Mouse (Mus musculus) frontal cortex, postnatal 14 days (tissue): ENCODE measurements around the gene Sln.

Experiments
- DNase-seq, 2 experiments: peaks; one replicate each; pipeline ENCODE4 v3.0.0; 2022; ENCODE audit warnings: low spot score in 2 of 2

Sln gene

GRCm38 (mm10) chr9:53849864-53850263, at the start of gene Sln:
Gene Sln, plus strand, starts transcription at chr9:53850164.
- no peak for DNase-seq

GRCm38 (mm10) chr9:53802921-53803320, 47.0 kb upstream of the Sln start:
- DNase-seq = no peak

DNA sequence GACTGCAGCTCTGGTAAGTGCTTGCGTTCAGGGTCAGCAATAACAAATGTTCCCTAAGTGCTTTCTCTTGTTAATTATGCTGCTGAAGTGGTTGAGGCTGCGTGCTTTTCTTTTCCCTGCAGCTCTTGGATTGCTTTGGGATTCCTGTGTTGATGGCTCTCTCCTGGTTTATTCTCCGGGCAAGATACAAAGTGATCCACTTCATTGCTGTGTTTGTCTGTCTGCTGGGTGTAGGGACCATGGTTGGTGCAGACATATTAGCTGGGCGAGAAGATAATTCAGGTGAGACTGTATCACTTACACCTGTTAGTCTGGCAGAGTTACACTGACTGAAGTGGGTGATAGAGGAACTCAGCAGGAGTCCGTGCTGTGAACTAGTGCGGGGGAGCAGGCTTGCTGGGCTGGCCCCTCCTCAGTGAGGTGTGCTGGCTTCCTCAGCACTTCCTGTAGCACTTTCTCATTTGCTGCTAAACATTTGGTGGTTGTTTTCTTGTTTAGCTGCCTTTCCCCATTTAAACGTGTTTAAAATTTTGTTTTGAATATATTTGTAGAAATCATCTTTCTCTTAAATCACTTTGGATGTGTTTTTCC, 43.4 kb upstream of the Sln start:
- no peak for DNase-seq

DNA sequence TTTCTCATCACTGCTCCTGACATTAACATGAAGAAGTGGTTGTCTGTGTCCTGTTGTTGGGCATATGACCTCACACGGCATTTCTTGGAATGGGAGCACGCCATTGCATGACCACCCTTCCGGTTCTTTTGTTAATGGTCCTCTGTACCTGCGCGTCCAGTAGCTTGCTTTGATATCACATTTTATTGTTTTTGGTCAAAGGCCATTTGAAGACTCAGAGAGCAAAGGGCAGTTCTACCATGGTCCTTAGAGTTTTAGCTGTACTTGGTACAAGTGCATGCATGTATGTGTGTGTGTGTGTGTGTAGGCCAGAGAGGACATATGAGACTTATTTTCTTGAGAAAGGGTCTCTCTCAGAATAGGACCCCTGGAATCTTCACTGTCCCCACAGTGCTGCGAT, 36.5 kb upstream of the Sln start:
- DNase-seq = no peak

DNA sequence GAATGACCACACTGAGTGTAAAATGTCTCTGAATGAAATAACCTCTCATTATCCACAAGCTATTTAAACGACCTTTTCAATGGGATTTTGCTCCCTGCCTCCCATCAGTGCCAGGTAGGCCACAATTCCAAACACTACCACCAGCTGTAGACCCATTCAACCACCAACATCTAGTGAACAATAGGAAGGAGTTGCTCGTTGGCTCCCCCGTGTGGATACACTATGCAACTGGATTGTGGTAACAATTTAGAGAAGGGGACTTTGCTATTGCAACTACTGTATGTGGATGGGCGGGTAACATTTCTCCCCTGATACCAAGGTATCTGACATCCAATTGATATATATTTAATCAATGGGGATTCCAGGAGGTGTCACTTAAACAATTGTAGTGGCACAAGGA, 31.2 kb upstream of the Sln start:
- peak in 1 of 2 experiments; percentile 44 for DNase-seq

DNA sequence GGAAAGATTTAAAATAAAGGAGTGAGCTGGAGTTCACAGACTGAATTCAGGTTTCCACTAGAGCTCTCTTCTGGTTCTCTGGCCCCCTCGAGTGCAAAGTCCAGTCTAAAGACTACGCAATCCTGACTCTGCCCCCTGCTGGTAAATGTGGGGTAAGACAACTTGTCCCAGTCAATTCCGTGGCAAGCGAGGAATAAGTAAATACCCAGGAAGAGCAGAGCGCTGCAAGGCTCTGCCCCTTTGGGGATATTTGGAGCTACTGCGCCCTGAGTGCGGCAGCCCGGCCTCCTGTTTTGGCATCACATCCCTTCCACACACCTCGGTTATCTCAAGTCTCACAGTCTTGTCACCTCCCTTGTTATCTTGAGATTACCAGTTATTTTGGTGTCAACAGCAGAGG, 24.6 kb upstream of the Sln start:
- no peak for DNase-seq

DNA sequence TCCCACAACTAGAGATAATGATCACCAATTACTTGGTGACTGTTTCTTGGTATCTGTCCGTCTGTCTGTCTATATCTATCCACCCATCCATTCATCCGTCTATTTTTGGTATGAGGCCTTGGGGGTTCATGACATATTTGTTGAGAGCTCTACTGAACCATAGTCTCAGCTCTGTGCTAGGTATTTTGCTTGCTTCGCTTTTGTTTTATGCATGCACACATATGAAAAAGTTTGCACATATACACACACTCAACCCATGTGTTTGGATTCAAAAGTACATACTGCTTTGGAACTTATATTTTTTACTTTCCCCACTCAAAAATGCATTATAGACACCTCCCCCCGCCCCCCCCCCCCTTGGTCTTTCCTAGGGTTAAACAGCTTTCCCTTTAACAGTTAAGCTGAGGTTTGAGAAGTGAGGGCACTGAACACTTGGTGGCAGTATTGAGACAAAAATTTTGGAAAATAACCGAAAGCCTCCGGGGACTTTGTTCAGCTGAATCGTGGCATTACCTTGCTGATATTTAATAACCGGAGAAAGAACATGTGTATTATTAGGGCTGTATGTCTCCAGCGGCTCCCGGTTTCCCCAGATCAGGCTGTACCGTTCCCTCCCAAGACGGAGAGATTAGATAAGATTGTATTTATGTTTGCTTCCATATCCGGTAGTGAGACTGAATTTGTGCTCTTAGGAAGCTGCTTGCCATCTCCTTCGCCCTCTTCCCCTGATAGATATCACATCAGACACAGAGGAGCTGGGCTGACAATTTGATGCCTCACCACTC, 20.7 kb upstream of the Sln start:
- DNase-seq = peak in 1 of 2 experiments; percentile 52

DNA sequence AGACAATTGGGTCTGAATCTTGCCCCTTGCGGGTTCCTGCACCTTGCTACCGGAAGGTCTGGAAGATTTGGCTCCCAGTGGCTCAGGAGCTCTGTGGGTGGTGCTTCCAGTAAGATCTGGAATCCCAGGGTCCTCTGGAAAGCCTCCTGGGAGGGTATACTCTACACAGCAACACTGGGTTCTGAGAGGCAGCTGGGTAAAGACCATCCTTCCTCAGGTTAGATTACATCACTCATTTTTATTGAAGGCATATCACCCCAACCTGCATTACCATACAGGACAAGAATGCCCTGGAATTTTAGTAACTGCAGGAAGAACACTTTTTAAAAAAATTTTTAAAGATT, 20.1 kb upstream of the Sln start:
- DNase-seq = peak in 1 of 2 experiments; percentile 17

DNA sequence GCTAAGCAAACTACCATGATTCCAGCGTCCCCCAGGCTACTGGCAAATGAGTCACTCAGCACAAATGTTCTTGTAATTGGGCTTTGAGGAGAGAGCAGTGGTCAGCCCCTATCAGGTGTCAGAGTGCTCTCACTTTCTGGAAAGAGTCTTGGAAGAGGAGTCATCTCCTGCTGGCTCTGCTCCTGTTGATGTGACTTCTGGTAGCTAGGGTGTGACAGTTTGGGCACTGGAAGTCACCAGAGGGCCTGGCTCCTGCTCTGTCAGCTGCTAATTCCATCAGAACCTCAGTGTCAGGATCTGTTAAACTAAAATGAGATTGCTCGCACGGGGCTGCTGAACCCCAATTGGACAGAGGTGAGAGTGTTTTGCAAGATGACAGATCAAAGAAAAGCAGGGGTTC, 14.9 kb upstream of the Sln start:
- no peak for DNase-seq

GRCm38 (mm10) chr9:53835976-53836375, 14.0 kb upstream of the Sln start:
- DNase-seq = no peak

DNA sequence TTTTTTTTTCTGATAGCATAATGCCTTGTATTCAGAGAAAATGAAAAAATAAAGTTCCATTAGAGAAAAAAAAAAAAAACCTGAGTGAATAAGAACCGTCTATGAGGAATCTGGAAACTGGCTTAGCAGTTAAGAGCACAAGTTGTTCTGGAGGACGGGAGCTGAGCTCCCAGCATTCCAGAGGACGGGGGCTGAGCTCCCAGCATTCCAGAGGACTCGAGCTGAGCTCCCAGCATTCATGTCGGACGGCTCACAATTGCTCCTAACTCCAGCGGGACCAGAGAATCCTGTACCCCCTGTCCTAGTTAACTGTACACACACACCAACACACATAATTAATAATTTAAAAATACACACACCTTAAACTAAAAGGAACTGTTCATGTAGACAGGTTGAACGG, 11.1 kb upstream of the Sln start:
- no peak for DNase-seq

DNA sequence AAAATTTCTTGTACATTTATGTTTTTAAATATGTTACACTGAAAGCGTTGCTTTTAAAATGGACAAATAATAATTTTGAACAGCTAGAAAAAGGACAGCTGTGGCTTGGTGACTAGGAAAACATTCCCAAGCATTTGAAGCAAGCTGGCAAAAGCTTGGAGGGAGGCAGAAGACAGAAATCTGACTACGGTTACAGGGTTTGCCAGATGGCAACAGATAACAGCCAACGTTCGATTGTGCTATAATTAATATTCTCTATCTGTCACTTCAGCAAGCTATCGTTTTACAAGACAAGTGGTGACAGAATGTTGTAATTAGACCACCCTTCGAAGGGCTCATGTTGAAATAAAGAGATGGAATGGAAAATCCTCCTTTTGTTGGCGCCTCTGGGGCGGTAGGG, 1.4 kb upstream of the Sln start:
- no peak for DNase-seq

DNA sequence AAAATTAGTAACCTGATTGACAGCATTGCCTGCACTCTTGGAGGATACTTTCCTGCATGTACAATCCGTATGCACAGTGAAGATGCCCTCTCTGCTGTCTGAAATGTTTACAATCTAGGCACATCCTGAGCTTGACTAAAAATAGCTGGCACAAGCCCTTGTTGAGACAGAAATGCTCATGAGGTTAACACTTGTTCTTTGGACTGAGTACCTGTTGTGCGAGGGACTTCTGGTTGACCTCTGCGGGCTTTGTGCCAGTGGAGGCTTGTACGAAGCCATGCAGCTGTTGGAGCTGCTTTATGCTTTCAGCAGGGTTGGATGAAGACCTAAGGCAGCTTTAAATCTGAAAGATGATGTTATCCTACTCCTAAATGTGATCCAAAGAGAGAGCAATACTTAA, 2.2 kb downstream of the Sln start:
- no peak for DNase-seq

- no peak for DNase-seq
Observed at GRCm38 (mm10) chr9:53853672-53854071, 3.7 kb downstream of the Sln start.

- DNase-seq = no peak
Observed at GRCm38 (mm10) chr9:53854525-53854924, 4.6 kb downstream of the Sln start.

DNA sequence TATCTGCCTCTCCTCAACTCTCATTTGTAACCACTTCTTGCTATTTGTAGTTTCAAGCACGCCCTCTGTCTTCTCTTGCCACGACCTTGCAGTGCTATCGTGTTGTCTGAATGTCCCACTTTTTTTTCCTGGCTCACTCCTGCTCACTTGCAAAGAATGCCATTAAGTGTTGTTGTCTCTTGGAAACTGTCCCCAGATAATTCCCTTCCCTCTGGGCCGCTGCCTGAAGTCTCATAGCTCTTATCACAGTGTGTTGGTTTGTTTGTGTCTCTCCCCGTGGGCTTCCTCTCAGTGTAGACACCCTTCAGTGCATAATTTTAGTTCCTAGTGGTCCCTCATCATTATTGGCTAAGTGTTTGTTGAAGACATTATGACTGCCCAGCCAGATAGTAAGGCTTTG, 7.9 kb downstream of the Sln start:
- DNase-seq = no peak

DNA sequence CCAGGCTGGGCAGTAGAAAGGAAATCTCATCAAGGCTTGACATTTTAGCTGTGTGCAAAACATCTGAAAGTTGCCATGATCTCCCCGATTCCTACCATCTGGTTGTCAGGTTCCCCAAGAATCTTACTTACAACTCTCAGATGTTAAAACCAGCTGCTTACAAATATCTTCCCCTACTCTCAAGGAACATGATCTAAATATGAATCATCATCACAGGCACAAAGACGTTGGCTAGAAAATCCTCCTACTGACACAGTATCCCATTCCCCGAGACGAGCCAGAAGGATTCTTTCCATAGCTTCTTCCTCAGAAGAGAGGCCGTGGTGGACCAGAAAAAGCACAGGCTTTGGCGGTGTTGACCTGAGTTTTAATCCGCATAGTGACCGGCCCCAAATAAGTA, 23.3 kb downstream of the Sln start:
- no peak for DNase-seq

GRCm38 (mm10) chr9:53877423-53877822, 27.5 kb downstream of the Sln start:
- no peak for DNase-seq

DNA sequence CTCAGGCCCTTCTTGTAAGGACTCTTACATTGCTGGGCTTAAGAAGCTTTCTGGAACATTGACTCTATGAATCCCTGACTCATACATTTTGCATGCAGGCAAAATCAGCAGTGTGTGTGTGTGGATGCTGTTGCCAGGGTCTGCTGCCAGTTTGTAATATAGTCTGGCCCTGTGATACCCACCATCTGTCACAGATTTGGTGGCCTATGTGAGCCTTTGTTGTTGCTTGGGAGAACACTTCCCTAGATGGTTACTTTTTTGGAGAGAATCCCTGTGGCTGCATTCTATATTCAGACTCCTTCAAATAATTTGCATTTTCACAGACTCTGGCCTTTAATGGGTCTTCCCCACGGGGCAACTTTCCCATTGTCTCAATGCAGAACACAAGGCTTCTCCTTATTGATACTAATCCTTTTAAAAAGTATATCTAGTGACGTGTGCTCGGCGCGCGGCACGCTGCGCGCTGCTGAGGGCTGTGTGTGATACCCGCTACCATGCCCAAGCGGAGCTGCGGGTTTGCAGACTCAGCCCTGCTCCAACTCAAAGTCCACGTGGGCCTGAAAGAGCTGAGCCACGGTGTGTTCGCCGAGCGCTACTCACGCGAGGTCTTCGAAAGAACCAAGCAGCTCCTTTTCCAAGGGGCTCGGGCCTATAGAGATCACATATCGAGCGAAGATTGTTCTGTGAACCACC, 33.8 kb downstream of the Sln start:
- no peak for DNase-seq

DNA sequence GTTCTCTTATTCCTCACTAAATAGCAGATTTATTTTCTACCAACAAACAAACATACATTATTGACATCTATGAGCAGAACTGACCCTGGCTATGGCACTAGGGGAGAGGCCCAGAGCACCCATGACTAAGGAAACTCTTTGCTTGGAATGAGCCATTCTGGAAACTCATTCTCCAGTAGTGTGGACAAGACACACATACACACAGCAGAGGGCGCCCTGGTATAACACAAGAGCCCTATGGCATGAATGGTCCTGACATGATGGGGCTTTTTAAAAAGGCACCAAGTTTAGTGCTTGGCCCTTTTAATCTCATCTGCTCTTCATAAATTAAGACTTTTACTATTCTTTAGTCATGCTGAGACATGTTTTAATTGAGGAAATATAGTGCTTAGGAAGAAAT, 40.1 kb downstream of the Sln start:
- DNase-seq = peak in 1 of 2 experiments; percentile 64

DNA sequence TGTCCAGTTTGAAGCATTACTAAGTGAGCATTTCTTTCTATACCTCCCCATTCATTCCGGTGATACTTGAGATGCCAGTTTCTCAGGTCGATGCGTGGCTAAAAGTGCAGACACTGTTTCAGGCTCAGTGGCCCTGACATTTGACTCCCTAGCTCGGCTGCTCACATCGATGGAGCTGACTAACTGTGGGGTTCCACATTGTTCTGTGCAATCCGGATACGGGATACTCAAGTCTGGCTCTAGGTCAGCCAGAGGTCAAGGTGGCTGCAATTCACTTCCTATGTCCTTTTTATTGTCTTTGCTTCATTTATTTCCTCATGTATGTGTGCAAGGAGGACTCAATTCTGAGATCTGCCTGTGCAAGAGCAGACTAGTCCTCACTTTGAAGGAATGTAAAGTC, 45.9 kb downstream of the Sln start:
- DNase-seq = no peak

GRCm38 (mm10) chr9:53899836-53900235, 49.9 kb downstream of the Sln start:
- DNase-seq = no peak

DNA sequence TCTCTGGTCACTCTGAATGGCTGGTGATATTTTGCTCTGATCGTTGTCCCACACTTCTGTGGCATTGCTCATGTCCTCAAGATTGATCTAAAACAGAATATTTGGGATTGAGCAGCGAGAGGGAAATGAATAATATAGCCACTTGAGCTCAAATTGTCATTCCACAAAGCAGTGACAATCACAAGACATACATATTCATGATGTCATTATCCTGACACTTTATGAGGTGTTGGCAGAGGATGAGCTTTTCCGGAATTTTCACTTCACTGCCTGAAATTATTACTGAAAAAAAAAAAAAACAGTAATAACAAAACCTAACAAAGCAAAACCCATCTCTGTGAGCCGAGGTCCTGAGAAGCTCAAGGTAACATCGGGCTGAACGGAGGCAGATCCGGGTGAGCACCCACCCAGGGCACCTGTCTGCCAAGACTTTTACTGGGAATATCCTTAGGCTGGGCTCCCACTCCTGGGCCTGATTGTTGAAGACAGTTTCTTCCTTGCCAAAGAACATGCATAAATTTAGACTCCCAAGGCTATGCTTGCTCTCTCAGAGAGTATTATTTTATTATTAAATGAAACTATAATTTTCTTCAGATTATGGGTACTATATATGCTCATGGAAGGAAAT, 53.4 kb downstream of the Sln start:
- DNase-seq = no peak
